Comparison of ENCODE assay signal across 19 mouse cellular contexts in the genomic region with DNA sequence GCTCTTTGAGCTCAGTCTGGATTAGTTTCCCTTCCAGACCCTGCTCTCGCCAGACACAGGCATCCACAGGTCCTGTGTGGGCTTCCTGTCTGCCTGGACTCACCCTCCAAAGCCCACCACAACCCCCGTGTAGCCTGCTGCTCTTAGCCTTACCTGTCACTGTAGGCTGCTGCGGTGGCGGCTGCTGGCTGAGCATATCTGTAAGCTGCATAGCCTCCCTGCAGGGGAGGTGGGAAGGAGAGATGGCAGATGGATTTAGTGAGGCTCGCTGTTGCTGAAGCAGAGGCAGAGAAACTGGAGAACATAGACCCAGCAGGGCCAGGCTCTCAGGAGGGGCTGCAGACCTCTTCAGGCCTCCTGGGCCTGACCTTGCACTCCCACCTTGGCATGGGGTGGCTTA. TPM values are rescaled to one million over a fixed set of nuclear protein-coding genes. Genes with fewer than 3 reads are reported as not detected.
DNase-seq lines count a peak whose midpoint lies in the region; ATAC-seq lines count a peak whose summit lies in the region.
"Had no signal": no experiment of that assay in that cellular context is flagged by ENCODE, and none has a peak within 500 bp of the region (broad histone marks: within the 10 kb centered on the region; RNA-seq: fewer than 3 reads in every experiment).

No protein-coding gene starts in this region.

- H3K9me3 ChIP-seq in limb, embryonic 13.5 days: no peaks in the 10 kb centered on the region
- H3K9me3 ChIP-seq: embryonic facial prominence, embryonic 13.5 days; forebrain, embryonic 13.5 days; heart, embryonic 10.5 days had no signal

- peak overlapping the region; percentile 31; the same call in 1 of the 2 replicates for H3K9ac ChIP-seq in limb, embryonic 13.5 days
- H3K9ac ChIP-seq: embryonic facial prominence, embryonic 13.5 days; forebrain, embryonic 13.5 days; hindbrain, embryonic 14.5 days had no signal

- 22% methylated on average over 5 of the region's 5 CpGs for WGBS in limb, embryonic 13.5 days

- H3K4me2 ChIP-seq in limb, embryonic 13.5 days (replicated peaks): no peak overlapping the region
- H3K4me2 ChIP-seq: embryonic facial prominence, embryonic 13.5 days; forebrain, embryonic 13.5 days; hindbrain, embryonic 14.5 days had no signal

- peaks cover 20% of the 10 kb centered on the region for H3K27me3 ChIP-seq in limb, embryonic 13.5 days

- no peak overlapping the region for H3K27ac ChIP-seq in limb, embryonic 13.5 days
- H3K27ac ChIP-seq: embryonic facial prominence, embryonic 13.5 days; forebrain, embryonic 13.5 days; heart, embryonic 10.5 days; hindbrain, embryonic 14.5 days had no signal

- no peak overlapping the region for H3K4me3 ChIP-seq in limb, embryonic 13.5 days
- H3K4me3 ChIP-seq: embryonic facial prominence, embryonic 13.5 days; forebrain, embryonic 13.5 days; heart, embryonic 10.5 days had no signal

- H3K36me3 ChIP-seq in limb, embryonic 13.5 days: no peaks in the 10 kb centered on the region
- H3K36me3 ChIP-seq: embryonic facial prominence, embryonic 13.5 days; heart, embryonic 10.5 days had no signal

- intact Hi-C loops in left cerebral cortex, postnatal 25 days (cut with DNase I): no loop called here

- peaks cover 20% of the 10 kb centered on the region for H3K4me1 ChIP-seq in limb, embryonic 13.5 days

- ATAC-seq in frontal cortex, adult (ENCODE audit: low TSS enrichment): peak; percentile 74
- ATAC-seq in limb, embryonic 13.5 days (ENCODE audit: low FRiP score, low read depth): no peak
- ATAC-seq: forebrain, embryonic 13.5 days had no signal

- no peak for DNase-seq in frontal cortex, postnatal 14 days (ENCODE audit: low spot score in 2 of 2)
- peak; percentile 55 to 79 for DNase-seq in left cerebral cortex, postnatal 25 days (ENCODE audit: low spot score in 2 of 2)
- DNase-seq in left cerebral cortex, adult 11 months (ENCODE audit: low spot score): no peak
- DNase-seq in right cerebral cortex, adult 2 months (ENCODE audit: low spot score in 2 of 2): peak; percentile 56 to 67
- no peak for DNase-seq in right cerebral cortex, postnatal 36 days (ENCODE audit: low spot score in 2 of 2)
- DNase-seq in liver: no peak
- DNase-seq: adrenal gland, postnatal 10 days; cerebellum, adult 11-12 months; cerebellum, adult 9-10 months; cerebellum, postnatal 25 days; gastrocnemius, postnatal 10 days; heart, adult 18-20 months; heart, postnatal 10 days had no signal

RNA-seq across cellular contexts. Expression of a gene that starts 18.4 kb away (rescaled TPM):
- total RNA-seq in left cerebral cortex, postnatal 25 days (2021): 10 to 100 TPM; 10.3 to 10.6 TPM
- polyA plus RNA-seq in limb, embryonic 13.5 days (2015; fragmentation: Nextera tagmentation; extraction: Ambion mirVana): 4.9 and 5.5 TPM in 2 replicates

Comparison
In these comparisons a context has a peak if more than half of its experiments do, and no peak if none do; other contexts are left out.
1. DNase-seq: peak in left cerebral cortex, postnatal 25 days (2 of 2) and right cerebral cortex, adult 2 months (2 of 2); none in frontal cortex, postnatal 14 days (0 of 2), left cerebral cortex, adult 11 months (single experiment), right cerebral cortex, postnatal 36 days (0 of 2) and liver (single experiment).